Mouse (Mus musculus): ENCODE data around the gene Xdh.

- TF ChIP-seq MAFK (IDR thresholded peaks at IDR 0.05; ENCODE audit: insufficient read depth, low read depth, low read length): no peak
- no peak for TF ChIP-seq HCFC1 (IDR thresholded peaks at IDR 0.05; ENCODE audit: borderline replicate concordance, insufficient read depth, low read length)
- no peak for TF ChIP-seq CHD2 (IDR thresholded peaks at IDR 0.05; ENCODE audit: low read depth, low read length)
- no peak for TF ChIP-seq ZC3H11A (IDR thresholded peaks at IDR 0.05; ENCODE audit: borderline replicate concordance, low read depth, low read length)
- no peak for TF ChIP-seq ZNF384 (IDR thresholded peaks at IDR 0.05; ENCODE audit: low read depth, low read length)
Measured at GRCm38 (mm10) chr17:73976066-73976465, 26.1 kb upstream of the Xdh start.

All from ES-E14 (cell line).